ENCODE assay signal across 21 mouse cellular contexts in the genomic region with DNA sequence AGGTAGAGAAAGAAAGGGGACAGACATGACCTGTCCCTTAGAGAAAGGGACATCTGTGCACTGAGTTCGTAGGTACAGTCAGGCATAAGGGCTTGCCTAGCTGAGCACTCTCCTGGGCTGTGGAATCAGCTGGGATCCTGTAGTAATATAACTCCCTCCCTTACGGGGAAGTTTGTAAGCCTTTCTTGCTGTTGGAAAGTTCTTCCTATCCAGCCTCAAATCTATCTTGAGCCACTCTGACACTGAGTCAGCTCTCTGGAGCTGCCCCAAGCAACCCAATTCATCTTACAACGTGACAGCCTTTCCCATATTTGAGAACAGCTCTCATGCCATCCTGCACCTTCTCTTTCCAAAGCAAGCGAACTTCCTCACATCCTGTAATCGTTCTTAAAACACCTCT. TPM values are rescaled to one million over a fixed set of nuclear protein-coding genes. Genes with fewer than 3 reads are reported as not detected.
DNase-seq lines count a peak whose midpoint lies in the region; ATAC-seq and TF ChIP-seq lines count a peak whose summit lies in the region.
"Had no signal": no experiment of that assay in that cellular context is flagged by ENCODE, and none has a peak within 500 bp of the region (broad histone marks: within the 10 kb centered on the region; RNA-seq: fewer than 3 reads in every experiment).

No protein-coding gene starts in this region.

- no peak overlapping the region for H3K4me2 ChIP-seq in forebrain, embryonic 14.5 days (ENCODE audit: low read length)
- no peak overlapping the region for H3K4me2 ChIP-seq in forebrain, embryonic 11.5 days (ENCODE audit: low read depth, low read length, severe bottlenecking)
- no peak overlapping the region for H3K4me2 ChIP-seq in stomach, embryonic 14.5 days (replicated peaks; ENCODE audit: low read depth, low read length)
- no peak overlapping the region for H3K4me2 ChIP-seq in stomach, postnatal 0 days (replicated peaks; ENCODE audit: low read depth)
- H3K4me2 ChIP-seq: embryonic facial prominence, embryonic 12.5 days; heart, embryonic 12.5 days; midbrain, embryonic 12.5 days had no signal

- TF ChIP-seq CTCF in stomach, postnatal 0 days (IDR thresholded peaks at IDR 0.05; ENCODE audit: low read depth): no peak

- no peak for TF ChIP-seq EP300 in stomach, postnatal 0 days (optimal IDR thresholded peaks at IDR 0.05)

- no peaks in the 10 kb centered on the region for H3K36me3 ChIP-seq in forebrain, embryonic 14.5 days (ENCODE audit: control insufficient read depth, insufficient read depth, low read length)
- H3K36me3 ChIP-seq in forebrain, embryonic 11.5 days (ENCODE audit: control insufficient read depth, insufficient read depth, low read length): no peaks in the 10 kb centered on the region
- H3K36me3 ChIP-seq in stomach, embryonic 14.5 days (ENCODE audit: control insufficient read depth, insufficient read depth, low read length): no peaks in the 10 kb centered on the region
- no peaks in the 10 kb centered on the region for H3K36me3 ChIP-seq in stomach, postnatal 0 days (ENCODE audit: control insufficient read depth, insufficient read depth, low read length)
- no peaks in the 10 kb centered on the region for H3K36me3 ChIP-seq in embryonic facial prominence, embryonic 10.5 days (replicated peaks)
- H3K36me3 ChIP-seq: embryonic facial prominence, embryonic 12.5 days; midbrain, embryonic 12.5 days had no signal

- H3K4me1 ChIP-seq in forebrain, embryonic 14.5 days (ENCODE audit: control insufficient read depth, insufficient read depth, low read length): peaks cover 23% of the 10 kb centered on the region
- H3K4me1 ChIP-seq in forebrain, embryonic 11.5 days (replicated peaks; ENCODE audit: control insufficient read depth, insufficient read depth, low read length): peaks cover 9% of the 10 kb centered on the region
- peaks cover 5% of the 10 kb centered on the region; the same call in 1 of the 2 replicates for H3K4me1 ChIP-seq in stomach, embryonic 14.5 days (ENCODE audit: control insufficient read depth, insufficient read depth, low read length)
- no peaks in the 10 kb centered on the region for H3K4me1 ChIP-seq in stomach, postnatal 0 days (replicated peaks; ENCODE audit: control insufficient read depth, insufficient read depth)
- peaks cover 41% of the 10 kb centered on the region for H3K4me1 ChIP-seq in embryonic facial prominence, embryonic 10.5 days

- no peak for ATAC-seq in forebrain, embryonic 14.5 days
- no peak for ATAC-seq in forebrain, embryonic 11.5 days (replicated peaks; ENCODE audit: low FRiP score)
- ATAC-seq in stomach, embryonic 14.5 days (ENCODE audit: insufficient number of reproducible peaks, insufficient read depth, low FRiP score, low read depth): peak; percentile 23; the same call in 1 of the 2 replicates
- no peak; the same call in 1 of the 2 replicates for ATAC-seq in stomach, postnatal 0 days (ENCODE audit: low FRiP score, low TSS enrichment)
- ATAC-seq: intestine, postnatal 0 days; lung, postnatal 0 days; Patski had no signal

- no peak overlapping the region for H3K9ac ChIP-seq in forebrain, embryonic 14.5 days (ENCODE audit: low read length)
- no peak overlapping the region for H3K9ac ChIP-seq in forebrain, embryonic 11.5 days (ENCODE audit: low read length)
- H3K9ac ChIP-seq in stomach, embryonic 14.5 days (replicated peaks; ENCODE audit: low read depth, low read length): no peak overlapping the region
- H3K9ac ChIP-seq in stomach, postnatal 0 days (ENCODE audit: low read length): no peak overlapping the region
- H3K9ac ChIP-seq: embryonic facial prominence, embryonic 12.5 days; heart, embryonic 12.5 days; midbrain, embryonic 12.5 days had no signal

- no peaks in the 10 kb centered on the region for H3K27me3 ChIP-seq in forebrain, embryonic 14.5 days (replicated peaks; ENCODE audit: control insufficient read depth, insufficient read depth, low read length)
- no peaks in the 10 kb centered on the region for H3K27me3 ChIP-seq in forebrain, embryonic 11.5 days (ENCODE audit: control insufficient read depth, insufficient read depth, low read length)
- H3K27me3 ChIP-seq in stomach, embryonic 14.5 days (ENCODE audit: control insufficient read depth, insufficient read depth, low read length): no peaks in the 10 kb centered on the region
- H3K27me3 ChIP-seq in stomach, postnatal 0 days (ENCODE audit: control insufficient read depth, insufficient read depth, low read length): no peaks in the 10 kb centered on the region
- peaks cover 19% of the 10 kb centered on the region for H3K27me3 ChIP-seq in embryonic facial prominence, embryonic 10.5 days (replicated peaks; ENCODE audit: low read depth, poor library complexity, severe bottlenecking)
- H3K27me3 ChIP-seq: embryonic facial prominence, embryonic 12.5 days; heart, embryonic 12.5 days; Patski had no signal

- peak overlapping the region; percentile 24; the same call in 1 of the 2 replicates for H3K27ac ChIP-seq in forebrain, embryonic 14.5 days (ENCODE audit: low read depth, low read length)
- H3K27ac ChIP-seq in forebrain, embryonic 11.5 days (ENCODE audit: low read depth, low read length): no peak overlapping the region
- H3K27ac ChIP-seq in stomach, embryonic 14.5 days (ENCODE audit: low read length): peak overlapping the region; percentile 61
- no peak overlapping the region for H3K27ac ChIP-seq in stomach, postnatal 0 days (replicated peaks)
- H3K27ac ChIP-seq in embryonic facial prominence, embryonic 10.5 days (replicated peaks): no peak overlapping the region
- H3K27ac ChIP-seq: embryonic facial prominence, embryonic 12.5 days; layer of hippocampus, adult 2 months; midbrain, embryonic 12.5 days had no signal

- DNase-seq in forebrain, embryonic 14.5 days (ENCODE audit: low spot score): no peak
- DNase-seq in forebrain, embryonic 11.5 days (ENCODE audit: low spot score): no peak
- DNase-seq in stomach, postnatal 0 days (ENCODE audit: low spot score): no peak
- DNase-seq in brain, adult 2 months (ENCODE audit: low read depth, low spot score): peak; percentile 63
- DNase-seq in cerebellum, postnatal 36 days: no peak
- no peak for DNase-seq in T-cell, adult 2 months (ENCODE audit: low spot score)
- DNase-seq in embryonic facial prominence, embryonic 10.5 days (ENCODE audit: low spot score): no peak
- DNase-seq: cerebellum, adult 11 months; cerebellum, adult 9-11 months; gastrocnemius, postnatal 10 days; heart, postnatal 10 days; kidney, postnatal 25 days; thymus, postnatal 25 days had no signal

- no peaks in the 10 kb centered on the region for H3K9me3 ChIP-seq in forebrain, embryonic 14.5 days (replicated peaks; ENCODE audit: control insufficient read depth, low read length)
- H3K9me3 ChIP-seq in forebrain, embryonic 11.5 days (ENCODE audit: control insufficient read depth, low read length): no peaks in the 10 kb centered on the region
- H3K9me3 ChIP-seq in stomach, embryonic 14.5 days (ENCODE audit: control insufficient read depth, low read depth, low read length): no peaks in the 10 kb centered on the region
- H3K9me3 ChIP-seq in stomach, postnatal 0 days (ENCODE audit: control insufficient read depth, low read length): no peaks in the 10 kb centered on the region
- no peaks in the 10 kb centered on the region for H3K9me3 ChIP-seq in embryonic facial prominence, embryonic 10.5 days
- H3K9me3 ChIP-seq: embryonic facial prominence, embryonic 12.5 days; heart, embryonic 12.5 days; midbrain, embryonic 12.5 days had no signal

- no peak overlapping the region for H3K4me3 ChIP-seq in forebrain, embryonic 14.5 days (ENCODE audit: low read depth, low read length)
- H3K4me3 ChIP-seq in forebrain, embryonic 11.5 days (ENCODE audit: low read depth, low read length): no peak overlapping the region
- no peak overlapping the region for H3K4me3 ChIP-seq in stomach, embryonic 14.5 days (ENCODE audit: low read depth, low read length)
- H3K4me3 ChIP-seq in stomach, postnatal 0 days (ENCODE audit: low read depth, low read length): no peak overlapping the region
- no peak overlapping the region for H3K4me3 ChIP-seq in embryonic facial prominence, embryonic 10.5 days
- H3K4me3 ChIP-seq: embryonic facial prominence, embryonic 12.5 days; heart, embryonic 12.5 days; layer of hippocampus, adult 2 months; midbrain, embryonic 12.5 days had no signal

- WGBS in forebrain, embryonic 14.5 days: 78% methylated on average over 5 of the region's 5 CpGs
- 89% methylated on average over 5 of the region's 5 CpGs for WGBS in forebrain, embryonic 11.5 days
- WGBS in stomach, embryonic 14.5 days: 51% methylated on average over 5 of the region's 5 CpGs
- WGBS in stomach, postnatal 0 days: 54% methylated on average over 5 of the region's 5 CpGs
- 79% methylated on average over 5 of the region's 5 CpGs for WGBS in embryonic facial prominence, embryonic 10.5 days

RNA-seq across cellular contexts. Expression of a gene that starts 1.6 kb away (rescaled TPM):
- polyA plus RNA-seq in forebrain, embryonic 14.5 days (2014; fragmentation: Nextera tagmentation; extraction: Ambion mirVana): 26.1 and 38.3 TPM in 2 replicates
- 23.4 and 26.9 TPM in 2 replicates for polyA plus RNA-seq in forebrain, embryonic 11.5 days (2014; fragmentation: Nextera tagmentation; extraction: Ambion mirVana)
- 25.6 and 25.8 TPM in 2 replicates for polyA plus RNA-seq in stomach, embryonic 14.5 days (2014; fragmentation: Nextera tagmentation; extraction: Ambion mirVana)
- 3.7 and 3.9 TPM in 2 replicates for polyA plus RNA-seq in stomach, postnatal 0 days (2015; fragmentation: Nextera tagmentation; extraction: Ambion mirVana)
- polyA plus RNA-seq in embryonic facial prominence, embryonic 10.5 days (2016; fragmentation: Nextera tagmentation; extraction: Ambion mirVana): 24.1 and 27.6 TPM in 2 replicates

Comparison
In these comparisons a context has a peak if more than half of its experiments do, and no peak if none do; other contexts are left out.
1. H3K27ac ChIP-seq: peak in forebrain, embryonic 14.5 days (single experiment) and stomach, embryonic 14.5 days (single experiment); none in forebrain, embryonic 11.5 days (single experiment), stomach, postnatal 0 days (single experiment) and embryonic facial prominence, embryonic 10.5 days (single experiment).